ENCODE assay signal across 12 mouse cellular contexts in the genomic region with DNA sequence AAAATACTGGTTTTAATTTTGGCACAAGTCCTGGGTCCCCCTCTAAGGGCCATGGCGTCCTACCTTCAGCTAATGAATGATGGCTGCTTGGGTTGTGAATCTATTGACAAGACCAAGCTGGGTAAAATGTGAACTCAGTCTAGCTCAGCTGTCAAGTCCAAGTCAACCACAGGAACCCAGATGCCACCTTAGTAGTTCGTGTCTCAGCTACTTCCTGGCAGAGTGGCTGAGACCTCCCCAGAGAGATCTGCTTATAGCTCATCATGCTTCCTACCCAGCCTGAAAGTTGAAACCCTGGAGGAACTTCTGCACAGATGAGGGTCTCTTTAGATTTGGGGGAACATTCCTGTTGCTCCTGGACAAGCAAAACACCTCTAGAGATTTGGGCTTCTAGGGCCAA. TPM values are rescaled to one million over a fixed set of nuclear protein-coding genes. Genes with fewer than 3 reads are reported as not detected.
DNase-seq lines count a peak whose midpoint lies in the region; ATAC-seq and TF ChIP-seq lines count a peak whose summit lies in the region.
"Had no signal": no experiment of that assay in that cellular context is flagged by ENCODE, and none has a peak within 500 bp of the region (broad histone marks: within the 10 kb centered on the region; RNA-seq: fewer than 3 reads in every experiment).

No protein-coding gene starts in this region.

- H3K9ac ChIP-seq in heart, embryonic 16.5 days (ENCODE audit: low read length) = no peak overlapping the region
- H3K9ac ChIP-seq in forebrain, postnatal 0 days = no peak overlapping the region
- no peak overlapping the region for H3K9ac ChIP-seq in midbrain, postnatal 0 days (replicated peaks; ENCODE audit: low read length, poor library complexity, severe bottlenecking)

- no peaks in the 10 kb centered on the region for H3K27me3 ChIP-seq in heart, embryonic 16.5 days (ENCODE audit: control insufficient read depth, insufficient read depth, low read length)
- H3K27me3 ChIP-seq in forebrain, postnatal 0 days (ENCODE audit: insufficient read depth, low read length) = no peaks in the 10 kb centered on the region
- H3K27me3 ChIP-seq in midbrain, postnatal 0 days (ENCODE audit: insufficient read depth, low read length) = no peaks in the 10 kb centered on the region

- peaks cover 19% of the 10 kb centered on the region for H3K4me1 ChIP-seq in heart, embryonic 16.5 days (ENCODE audit: control insufficient read depth, insufficient read depth, low read length)
- 0 out of 2 replicates have a peak, but pooled peaks cover 13% of the 10 kb centered on the region for H3K4me1 ChIP-seq in forebrain, postnatal 0 days (ENCODE audit: insufficient read depth)
- H3K4me1 ChIP-seq in midbrain, postnatal 0 days (ENCODE audit: insufficient read depth, low read length) = peaks cover 5% of the 10 kb centered on the region; the same call in 1 of the 2 replicates

- H3K27ac ChIP-seq in heart, embryonic 16.5 days (ENCODE audit: low read length) = no peak overlapping the region
- H3K27ac ChIP-seq in forebrain, postnatal 0 days (ENCODE audit: low read depth, low read length) = no peak overlapping the region
- no peak overlapping the region for H3K27ac ChIP-seq in midbrain, postnatal 0 days (ENCODE audit: low read depth, low read length)
- H3K27ac ChIP-seq: liver, embryonic 12.5 days had no signal

- no peak for TF ChIP-seq CTCF in forebrain, postnatal 0 days (IDR thresholded peaks at IDR 0.05; ENCODE audit: low read depth)
- no peak for TF ChIP-seq CTCF in midbrain, postnatal 0 days (IDR thresholded peaks at IDR 0.05)

- peak overlapping the region; percentile 94 for H3K4me2 ChIP-seq in heart, embryonic 16.5 days (ENCODE audit: low read depth, low read length)
- peak overlapping the region; percentile 87 for H3K4me2 ChIP-seq in forebrain, postnatal 0 days (ENCODE audit: low read depth)
- peak overlapping the region; percentile 57 for H3K4me2 ChIP-seq in midbrain, postnatal 0 days (ENCODE audit: low read depth, low read length, poor library complexity, severe bottlenecking)

- H3K36me3 ChIP-seq in heart, embryonic 16.5 days (ENCODE audit: control insufficient read depth, insufficient read depth) = no peaks in the 10 kb centered on the region
- no peaks in the 10 kb centered on the region for H3K36me3 ChIP-seq in forebrain, postnatal 0 days (ENCODE audit: insufficient read depth)
- no peaks in the 10 kb centered on the region for H3K36me3 ChIP-seq in midbrain, postnatal 0 days (ENCODE audit: insufficient read depth, low read length)
- H3K36me3 ChIP-seq: G1E; liver, embryonic 12.5 days had no signal

- ATAC-seq in heart, embryonic 16.5 days (replicated peaks; ENCODE audit: extremely low read depth, insufficient read depth, low FRiP score) = no peak
- no peak for ATAC-seq in forebrain, postnatal 0 days
- ATAC-seq in midbrain, postnatal 0 days (ENCODE audit: low FRiP score) = no peak
- ATAC-seq in monocyte, adult 5-6 weeks (replicated peaks; ENCODE audit: insufficient number of reproducible peaks, low FRiP score, low TSS enrichment, poor library complexity, severe bottlenecking) = no peak
- no peak for ATAC-seq in cerebellum, adult (ENCODE audit: insufficient number of reproducible peaks, low FRiP score, low TSS enrichment)
- ATAC-seq: liver, embryonic 12.5 days had no signal

- no peaks in the 10 kb centered on the region for H3K9me3 ChIP-seq in heart, embryonic 16.5 days (replicated peaks; ENCODE audit: control insufficient read depth, low read length)
- H3K9me3 ChIP-seq in forebrain, postnatal 0 days (ENCODE audit: low read length) = no peaks in the 10 kb centered on the region
- H3K9me3 ChIP-seq in midbrain, postnatal 0 days (ENCODE audit: low read length) = no peaks in the 10 kb centered on the region
- H3K9me3 ChIP-seq: liver, embryonic 12.5 days had no signal

- intact Hi-C loops in heart, postnatal 10 days (cut with DNase I) = loop anchor here (5.0 kb wide), 1 partner anchor 41 kb away; no protein-coding TSS in a partner anchor

- 74% methylated on average over 2 of the region's 2 CpGs for WGBS in heart, embryonic 16.5 days
- 28% methylated on average over 2 of the region's 2 CpGs for WGBS in forebrain, postnatal 0 days
- 52% methylated on average over 2 of the region's 2 CpGs for WGBS in midbrain, postnatal 0 days

- DNase-seq in heart, postnatal 10 days = no peak
- peak; percentile 54 for DNase-seq in T-cell, adult 2 months (ENCODE audit: low spot score)
- DNase-seq in forebrain, postnatal 0 days = no peak
- no peak for DNase-seq in midbrain, postnatal 0 days (ENCODE audit: low spot score)
- no peak for DNase-seq in kidney, adult 9 months
- DNase-seq: cerebellum, adult 11 months; gastrocnemius, postnatal 36 days had no signal

- peak overlapping the region; percentile 79 for H3K4me3 ChIP-seq in heart, embryonic 16.5 days (ENCODE audit: low read length)
- 0 out of 2 replicates have a peak overlapping the region, but pooled peaks have one; percentile 64 for H3K4me3 ChIP-seq in forebrain, postnatal 0 days (ENCODE audit: low read depth, low read length)
- peak overlapping the region; percentile 49; the same call in 1 of the 2 replicates for H3K4me3 ChIP-seq in midbrain, postnatal 0 days (ENCODE audit: low read depth, low read length)

RNA-seq across cellular contexts. Expression of gene Nrarp, which starts 2.8 kb away (rescaled TPM):
- polyA plus RNA-seq in heart, embryonic 16.5 days (2015; fragmentation: Nextera tagmentation; extraction: Ambion mirVana) = 16.2 and 18.1 TPM in 2 replicates
- total RNA-seq in heart, postnatal 10 days (2021) = 10 to 100 TPM; 23.9 to 25.1 TPM
- 38.2 and 40.0 TPM in 2 replicates for total RNA-seq in forebrain, postnatal 0 days (2014; rRNA removed)
- polyA plus RNA-seq in forebrain, postnatal 0 days (2015; fragmentation: Nextera tagmentation; extraction: Ambion mirVana) = 17.0 and 17.8 TPM in 2 replicates
- total RNA-seq in midbrain, postnatal 0 days (2014; rRNA removed) = 49.2 and 49.9 TPM in 2 replicates
- 16.1 and 16.5 TPM in 2 replicates for polyA plus RNA-seq in midbrain, postnatal 0 days (2015; fragmentation: Nextera tagmentation; extraction: Ambion mirVana)
- 22.3 to 51.8 TPM (median 24.4 TPM) in 3 replicates for total RNA-seq in monocyte, adult 5-6 weeks (2017)
- polyA plus RNA-seq: G1E had no signal

RNA-seq across cellular contexts. Expression of gene Tor4a, which starts 13.3 kb away (rescaled TPM):
- polyA plus RNA-seq in heart, embryonic 16.5 days (2015; fragmentation: Nextera tagmentation; extraction: Ambion mirVana) = 8.5 and 10.0 TPM in 2 replicates
- 1 to 10 TPM; 5.6 to 6.5 TPM for total RNA-seq in heart, postnatal 10 days (2021)
- 1.7 and 3.3 TPM in 2 replicates for total RNA-seq in forebrain, postnatal 0 days (2014; rRNA removed)
- polyA plus RNA-seq in forebrain, postnatal 0 days (2015; fragmentation: Nextera tagmentation; extraction: Ambion mirVana) = 0.92 and 1.2 TPM in 2 replicates
- 1.7 and 3.5 TPM in 2 replicates for total RNA-seq in midbrain, postnatal 0 days (2014; rRNA removed)
- polyA plus RNA-seq in midbrain, postnatal 0 days (2015; fragmentation: Nextera tagmentation; extraction: Ambion mirVana) = 0.98 and 1.3 TPM in 2 replicates
- 28.8 to 64.7 TPM (median 31.0 TPM) in 3 replicates for total RNA-seq in monocyte, adult 5-6 weeks (2017)

RNA-seq across cellular contexts. Expression of gene Nelfb, which starts 28.0 kb away (rescaled TPM):
- polyA plus RNA-seq in heart, embryonic 16.5 days (2015; fragmentation: Nextera tagmentation; extraction: Ambion mirVana) = 79.1 and 81.9 TPM in 2 replicates
- total RNA-seq in heart, postnatal 10 days (2021) = 10 to 100 TPM; 40.7 to 46.0 TPM
- 94.6 and 115 TPM in 2 replicates for total RNA-seq in forebrain, postnatal 0 days (2014; rRNA removed)
- 57.1 and 76.1 TPM in 2 replicates for polyA plus RNA-seq in forebrain, postnatal 0 days (2015; fragmentation: Nextera tagmentation; extraction: Ambion mirVana)
- 87.0 and 101 TPM in 2 replicates for total RNA-seq in midbrain, postnatal 0 days (2014; rRNA removed)
- 90.4 TPM in 2 replicates for polyA plus RNA-seq in midbrain, postnatal 0 days (2015; fragmentation: Nextera tagmentation; extraction: Ambion mirVana)
- 82.8 to 113 TPM (median 105 TPM) in 3 replicates for total RNA-seq in monocyte, adult 5-6 weeks (2017)

RNA-seq across cellular contexts. Expression of gene Stpg3, which starts 31.1 kb away (rescaled TPM):
- polyA plus RNA-seq in heart, embryonic 16.5 days (2015; fragmentation: Nextera tagmentation; extraction: Ambion mirVana) = not detected in 2 replicates
- total RNA-seq in heart, postnatal 10 days (2021) = not detected
- not detected in 2 replicates for total RNA-seq in forebrain, postnatal 0 days (2014; rRNA removed)
- polyA plus RNA-seq in forebrain, postnatal 0 days (2015; fragmentation: Nextera tagmentation; extraction: Ambion mirVana) = not detected in 2 replicates
- total RNA-seq in midbrain, postnatal 0 days (2014; rRNA removed) = 0.38 TPM in 1 of 2 replicates, not detected in the other
- polyA plus RNA-seq in midbrain, postnatal 0 days (2015; fragmentation: Nextera tagmentation; extraction: Ambion mirVana) = not detected in 2 replicates
- not detected in 3 replicates for total RNA-seq in monocyte, adult 5-6 weeks (2017)
- total RNA-seq: G1E; gastrocnemius, postnatal 36 days had no signal
- polyA plus RNA-seq: G1E; liver, embryonic 12.5 days had no signal

RNA-seq across cellular contexts. Expression of gene Fam166a, which starts 35.2 kb away (rescaled TPM):
- 1.1 TPM in 1 of 2 replicates, not detected in the other for polyA plus RNA-seq in heart, embryonic 16.5 days (2015; fragmentation: Nextera tagmentation; extraction: Ambion mirVana)
- total RNA-seq in heart, postnatal 10 days (2021) = not detected
- total RNA-seq in forebrain, postnatal 0 days (2014; rRNA removed) = not detected in 2 replicates
- 0.94 TPM in 1 of 2 replicates, not detected in the other for polyA plus RNA-seq in forebrain, postnatal 0 days (2015; fragmentation: Nextera tagmentation; extraction: Ambion mirVana)
- not detected in 2 replicates for total RNA-seq in midbrain, postnatal 0 days (2014; rRNA removed)
- polyA plus RNA-seq in midbrain, postnatal 0 days (2015; fragmentation: Nextera tagmentation; extraction: Ambion mirVana) = 1.5 TPM in 1 of 2 replicates, not detected in the other
- total RNA-seq in monocyte, adult 5-6 weeks (2017) = not detected in 3 replicates
- total RNA-seq: G1E; gastrocnemius, postnatal 36 days had no signal
- polyA plus RNA-seq: G1E; liver, embryonic 12.5 days had no signal
